In genomic region chr8:85730545-85730944, GRCm38 (mm10) we compare ENCODE assay signal across 24 mouse cellular contexts.
"Had no signal": no experiment of that assay in that cellular context is flagged by ENCODE, and none has a peak within 500 bp of the region (broad histone marks: within the 10 kb centered on the region; RNA-seq: fewer than 3 reads in every experiment).

No protein-coding gene starts in this region.

- DNase-seq: kidney, postnatal 25 days; layer of hippocampus, adult 9-11 months; liver; lung, adult 18-20 months; lung, postnatal 10 days; lung, postnatal 36 days; retina, postnatal 1 day; right cerebral cortex, postnatal 25 days; spleen, adult 18-20 months; thymus, postnatal 25 days had no signal

- H3K9ac ChIP-seq: limb, embryonic 13.5 days; liver, embryonic 12.5 days; liver, embryonic 15.5 days; lung, embryonic 15.5 days; midbrain, embryonic 13.5 days; neural tube, embryonic 13.5 days; stomach, embryonic 15.5 days had no signal

- H3K4me1 ChIP-seq: limb, embryonic 10.5 days; limb, embryonic 13.5 days; liver, embryonic 12.5 days; liver, embryonic 15.5 days; lung, embryonic 15.5 days; megakaryocyte, embryonic 14.5 days; midbrain, embryonic 10.5 days; midbrain, embryonic 13.5 days; neural tube, embryonic 13.5 days; stomach, embryonic 15.5 days had no signal

- H3K36me3 ChIP-seq: lung, embryonic 15.5 days had no signal

- H3K4me3 ChIP-seq: layer of hippocampus, adult 2 months; limb, embryonic 10.5 days; limb, embryonic 13.5 days; liver, embryonic 12.5 days; liver, embryonic 15.5 days; lung, embryonic 15.5 days; megakaryocyte, embryonic 14.5 days; midbrain, embryonic 10.5 days; midbrain, embryonic 13.5 days; myocyte; neural tube, embryonic 13.5 days; stomach, embryonic 15.5 days had no signal

- H3K27me3 ChIP-seq: limb, embryonic 13.5 days; liver, embryonic 12.5 days; liver, embryonic 15.5 days; lung, embryonic 15.5 days; megakaryocyte, embryonic 14.5 days; midbrain, embryonic 13.5 days; neural tube, embryonic 13.5 days; stomach, embryonic 15.5 days had no signal

- H3K9me3 ChIP-seq: limb, embryonic 10.5 days; limb, embryonic 13.5 days; liver, embryonic 12.5 days; liver, embryonic 15.5 days; lung, embryonic 15.5 days; megakaryocyte, embryonic 14.5 days; midbrain, embryonic 10.5 days; midbrain, embryonic 13.5 days; neural tube, embryonic 13.5 days; stomach, embryonic 15.5 days had no signal

- H3K27ac ChIP-seq: kidney, postnatal 0 days; layer of hippocampus, adult 2 months; limb, embryonic 10.5 days; limb, embryonic 13.5 days; liver, embryonic 12.5 days; liver, embryonic 15.5 days; lung, embryonic 15.5 days; midbrain, embryonic 10.5 days; midbrain, embryonic 13.5 days; neural tube, embryonic 13.5 days; stomach, embryonic 15.5 days had no signal

- H3K4me2 ChIP-seq: limb, embryonic 13.5 days; liver, embryonic 12.5 days; liver, embryonic 15.5 days; lung, embryonic 15.5 days; midbrain, embryonic 13.5 days; neural tube, embryonic 13.5 days; stomach, embryonic 15.5 days had no signal

- ATAC-seq: liver, embryonic 12.5 days; midbrain, embryonic 13.5 days; midbrain, embryonic 16.5 days had no signal
